Mouse (Mus musculus): ENCODE measurements around the gene Wfdc12. TPM values are rescaled to one million over a fixed set of nuclear protein-coding genes. Genes with fewer than 3 reads are reported as not detected.

The Wfdc12 gene
- polyA plus RNA-seq, 1 experiment from 2014 or later, result not detected

- WGBS, result 86% methylated on average over 5 of the region's 5 CpGs
- H3K27ac ChIP-seq (replicated peaks), result no peak overlapping the region
- DNase-seq (ENCODE audit: low spot score), result no peak
- no peaks in the 10 kb centered on the region for H3K4me1 ChIP-seq
- no peaks in the 10 kb centered on the region for H3K27me3 ChIP-seq (ENCODE audit: low read depth, poor library complexity, severe bottlenecking)
- no peak overlapping the region for H3K4me3 ChIP-seq
- no peaks in the 10 kb centered on the region for H3K36me3 ChIP-seq
- H3K9me3 ChIP-seq (replicated peaks), result no peaks in the 10 kb centered on the region
These were observed 4.7 kb upstream of the Wfdc12 start for GRCm38 (mm10) chr2:164194959-164195630.

- H3K36me3 ChIP-seq, result no peaks in the 10 kb centered on the region
- no peaks in the 10 kb centered on the region for H3K27me3 ChIP-seq (ENCODE audit: low read depth, poor library complexity, severe bottlenecking)
- H3K27ac ChIP-seq (replicated peaks), result no peak overlapping the region
- H3K9me3 ChIP-seq (replicated peaks), result no peaks in the 10 kb centered on the region
- no peak for DNase-seq (ENCODE audit: low spot score)
- no peaks in the 10 kb centered on the region for H3K4me1 ChIP-seq
- no peak overlapping the region for H3K4me3 ChIP-seq
These were observed 1.9 kb upstream of the Wfdc12 start for GRCm38 (mm10) chr2:164192279-164192678.

GRCm38 (mm10) chr2:164188722-164189121, 1.7 kb downstream of the Wfdc12 start:
- no peaks in the 10 kb centered on the region for H3K36me3 ChIP-seq
- no peaks in the 10 kb centered on the region for H3K27me3 ChIP-seq (ENCODE audit: low read depth, poor library complexity, severe bottlenecking)
- H3K4me3 ChIP-seq, result no peak overlapping the region
- H3K4me1 ChIP-seq, result peaks cover 9% of the 10 kb centered on the region
- H3K27ac ChIP-seq (replicated peaks), result no peak overlapping the region
- no peak for DNase-seq (ENCODE audit: low spot score)
- no peaks in the 10 kb centered on the region for H3K9me3 ChIP-seq (replicated peaks)
- 36% methylated on average over 5 of the region's 5 CpGs for WGBS

- H3K9me3 ChIP-seq (replicated peaks), result no peaks in the 10 kb centered on the region
- H3K4me3 ChIP-seq, result no peak overlapping the region
- 42% methylated on average over 9 of the region's 9 CpGs for WGBS
- no peaks in the 10 kb centered on the region for H3K36me3 ChIP-seq
- 0 out of 2 replicates have a peak overlapping the region, but pooled peaks have one; percentile 23 for H3K27ac ChIP-seq (replicated peaks)
- H3K4me1 ChIP-seq, result peaks cover 9% of the 10 kb centered on the region
- DNase-seq (ENCODE audit: low spot score), result no peak
- H3K27me3 ChIP-seq (ENCODE audit: low read depth, poor library complexity, severe bottlenecking), result peaks cover 10% of the 10 kb centered on the region; the same call in 1 of the 2 replicates
These were observed 6.2 kb downstream of the Wfdc12 start for GRCm38 (mm10) chr2:164184145-164184719.

- no peak overlapping the region for H3K27ac ChIP-seq (replicated peaks)
- H3K36me3 ChIP-seq, result no peaks in the 10 kb centered on the region
- H3K9me3 ChIP-seq (replicated peaks), result no peaks in the 10 kb centered on the region
- no peak for DNase-seq (ENCODE audit: low spot score)
- H3K27me3 ChIP-seq (ENCODE audit: low read depth, poor library complexity, severe bottlenecking), result peaks cover 11% of the 10 kb centered on the region; the same call in 1 of the 2 replicates
- WGBS, result 80% methylated on average over 9 of the region's 9 CpGs
- H3K4me1 ChIP-seq, result peaks cover 9% of the 10 kb centered on the region
- H3K4me3 ChIP-seq, result no peak overlapping the region
These were observed 7.1 kb downstream of the Wfdc12 start for GRCm38 (mm10) chr2:164183340-164183739.

- Histone ChIP-seq H3K4me1 (peaks cover 9% of the 10 kb centered on the region), H3K9me3 (replicated peaks) (no peaks in the 10 kb centered on the region), H3K36me3 (no peaks in the 10 kb centered on the region), H3K27ac (replicated peaks) (no peak within 1 kb of the TSS), H3K4me3 (no peak within 1 kb of the TSS), H3K27me3 (ENCODE audit: low read depth, poor library complexity, severe bottlenecking) (peaks cover 15% of the 10 kb centered on the region; the same call in 1 of the 2 replicates)
- WGBS, result 71% methylated on average over 7 of the region's 7 CpGs
- no peak for DNase-seq (ENCODE audit: low spot score)
These were observed 7.6 kb downstream of the Wfdc12 start, which contains the start of gene Wfdc5 for GRCm38 (mm10) chr2:164182692-164183255. Gene Wfdc5 (minus strand): TSS chr2:164182742.

GRCm38 (mm10) chr2:164180770-164181169, 9.6 kb downstream of the Wfdc12 start:
- H3K36me3 ChIP-seq, result no peaks in the 10 kb centered on the region
- no peak overlapping the region for H3K27ac ChIP-seq (replicated peaks)
- H3K27me3 ChIP-seq (ENCODE audit: low read depth, poor library complexity, severe bottlenecking), result peaks cover 15% of the 10 kb centered on the region; the same call in 1 of the 2 replicates
- H3K9me3 ChIP-seq (replicated peaks), result no peaks in the 10 kb centered on the region
- H3K4me3 ChIP-seq, result no peak overlapping the region
- DNase-seq (ENCODE audit: low spot score), result no peak
- H3K4me1 ChIP-seq, result peaks cover 9% of the 10 kb centered on the region
- WGBS, result 82% methylated on average over 4 of the region's 4 CpGs

GRCm38 (mm10) chr2:164180124-164180523, 10.3 kb downstream of the Wfdc12 start:
- H3K4me3 ChIP-seq, result no peak overlapping the region
- 34% methylated on average over 3 of the region's 3 CpGs for WGBS
- H3K36me3 ChIP-seq, result no peaks in the 10 kb centered on the region
- no peak for DNase-seq (ENCODE audit: low spot score)
- H3K27ac ChIP-seq (replicated peaks), result no peak overlapping the region
- peaks cover 21% of the 10 kb centered on the region for H3K27me3 ChIP-seq (ENCODE audit: low read depth, poor library complexity, severe bottlenecking)
- no peaks in the 10 kb centered on the region for H3K9me3 ChIP-seq (replicated peaks)
- peaks cover 9% of the 10 kb centered on the region for H3K4me1 ChIP-seq

- Histone ChIP-seq H3K36me3 (no peaks in the 10 kb centered on the region), H3K27ac (replicated peaks) (no peak overlapping the region), H3K27me3 (ENCODE audit: low read depth, poor library complexity, severe bottlenecking) (peaks cover 41% of the 10 kb centered on the region), H3K4me3 (no peak overlapping the region), H3K4me1 (0 out of 2 replicates have a peak, but pooled peaks cover 2% of the 10 kb centered on the region), H3K9me3 (replicated peaks) (no peaks in the 10 kb centered on the region)
- DNase-seq (ENCODE audit: low spot score), result no peak
- WGBS, result 88% methylated on average over 5 of the region's 5 CpGs
These were observed 12.6 kb downstream of the Wfdc12 start for GRCm38 (mm10) chr2:164177831-164178230.

GRCm38 (mm10) chr2:164175850-164176249, 14.6 kb downstream of the Wfdc12 start:
- Histone ChIP-seq H3K27me3 (ENCODE audit: low read depth, poor library complexity, severe bottlenecking) (peaks cover 50% of the 10 kb centered on the region), H3K4me1 (peaks cover 13% of the 10 kb centered on the region), H3K9me3 (replicated peaks) (no peaks in the 10 kb centered on the region), H3K4me3 (no peak overlapping the region), H3K27ac (replicated peaks) (no peak overlapping the region), H3K36me3 (no peaks in the 10 kb centered on the region)
- WGBS, result 83% methylated on average over 3 of the region's 3 CpGs
- DNase-seq (ENCODE audit: low spot score), result no peak

GRCm38 (mm10) chr2:164174649-164175395, 15.6 kb downstream of the Wfdc12 start:
- Histone ChIP-seq H3K4me3 (no peak overlapping the region), H3K4me1 (peaks cover 23% of the 10 kb centered on the region), H3K36me3 (no peaks in the 10 kb centered on the region), H3K27me3 (ENCODE audit: low read depth, poor library complexity, severe bottlenecking) (peaks cover 60% of the 10 kb centered on the region), H3K9me3 (replicated peaks) (no peaks in the 10 kb centered on the region), H3K27ac (replicated peaks) (no peak overlapping the region)
- no peak for DNase-seq (ENCODE audit: low spot score)
- 80% methylated on average over 8 of the region's 8 CpGs for WGBS

GRCm38 (mm10) chr2:164173394-164173793, 17.0 kb downstream of the Wfdc12 start:
- Histone ChIP-seq H3K9me3 (replicated peaks) (no peaks in the 10 kb centered on the region), H3K27ac (replicated peaks) (no peak overlapping the region), H3K4me1 (peaks cover 28% of the 10 kb centered on the region), H3K4me3 (no peak overlapping the region), H3K27me3 (ENCODE audit: low read depth, poor library complexity, severe bottlenecking) (peaks cover 74% of the 10 kb centered on the region), H3K36me3 (no peaks in the 10 kb centered on the region)
- no peak for DNase-seq (ENCODE audit: low spot score)
- WGBS, result 72% methylated on average over 3 of the region's 3 CpGs

Data from midbrain, embryonic 10.5 days (tissue).